Mouse (Mus musculus): ENCODE data around the gene Rasl10b.

Gene Rasl10b

GRCm38 (mm10) chr11:83418566-83418965, 9.6 kb downstream of the Rasl10b start:
- no peaks in the 10 kb centered on the region for H3K9me3 ChIP-seq (ENCODE audit: low read length)
- TF ChIP-seq NANOG (IDR thresholded peaks at IDR 0.05; ENCODE audit: borderline replicate concordance, low read length): no peak
- no peak for TF ChIP-seq CTCF (conservative IDR thresholded peaks at IDR 0.05; ENCODE audit: low read length)
- TF ChIP-seq POU5F1 (IDR thresholded peaks at IDR 0.05; ENCODE audit: borderline replicate concordance, low read length): no peak
- peaks cover 85% of the 10 kb centered on the region for H3K27me3 ChIP-seq (ENCODE audit: insufficient read depth, low read length)
- no peaks in the 10 kb centered on the region for H3K36me3 ChIP-seq (ENCODE audit: insufficient read depth, low read length)
- peaks cover 16% of the 10 kb centered on the region for H3K4me1 ChIP-seq (replicated peaks; ENCODE audit: low read depth, low read length)
- peak overlapping the region; percentile 75 for H3K4me3 ChIP-seq (replicated peaks; ENCODE audit: low read length)

- Histone ChIP-seq H3K9me3 (ENCODE audit: low read length) (no peaks in the 10 kb centered on the region), H3K4me1 (replicated peaks; ENCODE audit: low read depth, low read length) (peaks cover 18% of the 10 kb centered on the region), H3K27me3 (ENCODE audit: insufficient read depth, low read length) (peaks cover 88% of the 10 kb centered on the region), H3K36me3 (ENCODE audit: insufficient read depth, low read length) (no peaks in the 10 kb centered on the region), H3K4me3 (replicated peaks; ENCODE audit: low read length) (no peak overlapping the region)
- TF ChIP-seq NANOG (IDR thresholded peaks at IDR 0.05; ENCODE audit: borderline replicate concordance, low read length) (no peak), POU5F1 (IDR thresholded peaks at IDR 0.05; ENCODE audit: borderline replicate concordance, low read length) (no peak), CTCF (conservative IDR thresholded peaks at IDR 0.05; ENCODE audit: low read length) (no peak; the same call in 1 of the 2 replicates)
These were observed 11.4 kb downstream of the Rasl10b start for GRCm38 (mm10) chr11:83420338-83420737.

- H3K9me3 ChIP-seq (ENCODE audit: low read length): no peaks in the 10 kb centered on the region
- no peaks in the 10 kb centered on the region for H3K36me3 ChIP-seq (ENCODE audit: insufficient read depth, low read length)
- no peak for TF ChIP-seq POU5F1 (IDR thresholded peaks at IDR 0.05; ENCODE audit: borderline replicate concordance, low read length)
- TF ChIP-seq NANOG (IDR thresholded peaks at IDR 0.05; ENCODE audit: borderline replicate concordance, low read length): no peak
- TF ChIP-seq CTCF (conservative IDR thresholded peaks at IDR 0.05; ENCODE audit: low read length): no peak
- no peak overlapping the region for H3K4me3 ChIP-seq (replicated peaks; ENCODE audit: low read length)
- H3K27me3 ChIP-seq (ENCODE audit: insufficient read depth, low read length): peaks cover 87% of the 10 kb centered on the region
- H3K4me1 ChIP-seq (replicated peaks; ENCODE audit: low read depth, low read length): peaks cover 21% of the 10 kb centered on the region
These were observed 12.4 kb downstream of the Rasl10b start for GRCm38 (mm10) chr11:83421305-83421704.

GRCm38 (mm10) chr11:83424681-83425080, 15.7 kb downstream of the Rasl10b start:
- no peak overlapping the region for H3K4me3 ChIP-seq (replicated peaks; ENCODE audit: low read length)
- H3K27me3 ChIP-seq (ENCODE audit: insufficient read depth, low read length): peaks cover 91% of the 10 kb centered on the region
- peaks cover 34% of the 10 kb centered on the region for H3K4me1 ChIP-seq (replicated peaks; ENCODE audit: low read depth, low read length)
- H3K9me3 ChIP-seq (ENCODE audit: low read length): no peaks in the 10 kb centered on the region
- TF ChIP-seq NANOG (IDR thresholded peaks at IDR 0.05; ENCODE audit: borderline replicate concordance, low read length): no peak
- peak; percentile 78 for TF ChIP-seq CTCF (conservative IDR thresholded peaks at IDR 0.05; ENCODE audit: low read length)
- TF ChIP-seq POU5F1 (IDR thresholded peaks at IDR 0.05; ENCODE audit: borderline replicate concordance, low read length): no peak
- H3K36me3 ChIP-seq (ENCODE audit: insufficient read depth, low read length): no peaks in the 10 kb centered on the region

- no peak for TF ChIP-seq POU5F1 (IDR thresholded peaks at IDR 0.05; ENCODE audit: borderline replicate concordance, low read length)
- no peak for TF ChIP-seq NANOG (IDR thresholded peaks at IDR 0.05; ENCODE audit: borderline replicate concordance, low read length)
- TF ChIP-seq CTCF (conservative IDR thresholded peaks at IDR 0.05; ENCODE audit: low read length): no peak
- no peaks in the 10 kb centered on the region for H3K9me3 ChIP-seq (ENCODE audit: low read length)
These were observed 18.0 kb downstream of the Rasl10b start for GRCm38 (mm10) chr11:83426964-83427363.

GRCm38 (mm10) chr11:83429355-83429754, 20.4 kb downstream of the Rasl10b start, which contains the start of gene Gas2l2:
Gas2l2 (minus strand) TSS chr11:83429455.
- peak within 1 kb of the TSS; percentile 47 for H3K4me3 ChIP-seq (replicated peaks; ENCODE audit: low read length)
- H3K36me3 ChIP-seq (ENCODE audit: insufficient read depth, low read length): no peaks in the 10 kb centered on the region
- no peaks in the 10 kb centered on the region for H3K9me3 ChIP-seq (ENCODE audit: low read length)
- H3K27me3 ChIP-seq (ENCODE audit: insufficient read depth, low read length): peaks cover 64% of the 10 kb centered on the region
- TF ChIP-seq NANOG (IDR thresholded peaks at IDR 0.05; ENCODE audit: borderline replicate concordance, low read length): no peak
- peaks cover 29% of the 10 kb centered on the region for H3K4me1 ChIP-seq (replicated peaks; ENCODE audit: low read depth, low read length)

More at GRCm38 (mm10) chr11:83426964-83427363, 18.0 kb downstream of the Rasl10b start:
- Histone ChIP-seq H3K4me1 (replicated peaks; ENCODE audit: low read depth, low read length) (peaks cover 29% of the 10 kb centered on the region), H3K36me3 (ENCODE audit: insufficient read depth, low read length) (no peaks in the 10 kb centered on the region), H3K4me3 (replicated peaks; ENCODE audit: low read length) (peak overlapping the region; percentile 69), H3K27me3 (ENCODE audit: insufficient read depth, low read length) (peaks cover 86% of the 10 kb centered on the region)

- Histone ChIP-seq H3K9me3 (ENCODE audit: low read length) (no peaks in the 10 kb centered on the region), H3K27me3 (ENCODE audit: insufficient read depth, low read length) (peaks cover 58% of the 10 kb centered on the region), H3K36me3 (ENCODE audit: insufficient read depth, low read length) (no peaks in the 10 kb centered on the region), H3K4me3 (replicated peaks; ENCODE audit: low read length) (no peak overlapping the region), H3K4me1 (replicated peaks; ENCODE audit: low read depth, low read length) (peaks cover 13% of the 10 kb centered on the region)
- TF ChIP-seq NANOG (IDR thresholded peaks at IDR 0.05; ENCODE audit: borderline replicate concordance, low read length) (no peak), CTCF (conservative IDR thresholded peaks at IDR 0.05; ENCODE audit: low read length) (no peak), POU5F1 (IDR thresholded peaks at IDR 0.05; ENCODE audit: borderline replicate concordance, low read length) (no peak)
These were observed 23.6 kb downstream of the Rasl10b start for GRCm38 (mm10) chr11:83432533-83432932.

- peaks cover 15% of the 10 kb centered on the region for H3K9me3 ChIP-seq (ENCODE audit: low read length)
- H3K27me3 ChIP-seq (ENCODE audit: insufficient read depth, low read length): peaks cover 60% of the 10 kb centered on the region
- no peak for TF ChIP-seq POU5F1 (IDR thresholded peaks at IDR 0.05; ENCODE audit: borderline replicate concordance, low read length)
- TF ChIP-seq CTCF (conservative IDR thresholded peaks at IDR 0.05; ENCODE audit: low read length): no peak
- TF ChIP-seq NANOG (IDR thresholded peaks at IDR 0.05; ENCODE audit: borderline replicate concordance, low read length): no peak
- H3K36me3 ChIP-seq (ENCODE audit: insufficient read depth, low read length): no peaks in the 10 kb centered on the region
- H3K4me3 ChIP-seq (replicated peaks; ENCODE audit: low read length): no peak within 1 kb of the TSS
- H3K4me1 ChIP-seq (replicated peaks; ENCODE audit: low read depth, low read length): peaks cover 2% of the 10 kb centered on the region; the same call in 1 of the 2 replicates
These were observed 28.4 kb downstream of the Rasl10b start, which contains the start of gene 1700020L24Rik for GRCm38 (mm10) chr11:83437377-83437776. 1700020L24Rik (plus strand) TSS chr11:83437677.

All from E14TG2a.4 (cell line).